In the genomic region with DNA sequence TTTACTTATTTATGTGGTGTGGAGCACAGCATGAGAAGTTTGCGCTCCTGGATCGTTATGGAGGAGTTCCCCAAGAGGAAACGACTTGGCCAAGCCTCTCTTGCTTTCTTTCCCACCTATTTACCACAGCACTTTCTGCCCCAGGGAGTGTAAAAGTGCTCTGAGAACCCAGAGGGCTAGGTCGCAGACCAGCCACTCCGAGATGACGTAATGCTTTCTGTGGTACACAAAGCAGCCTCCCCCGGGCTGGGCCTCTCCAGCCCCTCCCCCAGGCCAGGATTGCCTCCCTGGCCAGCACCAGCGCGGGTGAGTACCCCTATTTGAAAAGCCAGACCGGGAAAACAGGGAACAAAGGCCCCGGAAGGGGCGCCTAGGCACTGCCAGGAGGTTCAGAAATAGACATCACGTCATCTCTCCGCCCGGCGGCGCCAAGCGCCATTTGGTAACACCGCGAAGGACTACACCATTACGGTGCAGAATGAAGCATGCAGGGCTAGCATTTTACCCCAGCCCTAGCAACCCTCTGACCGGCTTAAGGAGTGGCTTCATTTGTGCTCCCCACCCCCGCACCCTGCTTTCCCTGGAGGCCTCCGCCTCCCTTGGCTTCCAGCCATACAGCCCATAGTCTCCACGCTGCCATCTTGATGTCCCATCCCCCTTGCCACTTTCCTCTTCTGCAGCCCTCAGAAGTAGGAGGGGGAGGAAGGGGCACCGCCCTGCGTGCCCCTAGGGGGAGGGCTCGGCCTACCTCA, we compare ENCODE assay signal across 8 mouse cellular contexts. TPM values are rescaled to one million over a fixed set of nuclear protein-coding genes. Genes with fewer than 3 reads are reported as not detected.
DNase-seq lines count a peak whose midpoint lies in the region; ATAC-seq and TF ChIP-seq lines count a peak whose summit lies in the region.
"Not testable (repeated sequence)": the region's sequence is repeated elsewhere in the genome, so short reads cannot be mapped to it uniquely, and the experiment has no call there.

No protein-coding gene starts in this region.

- H3K27ac ChIP-seq in left cerebral cortex, adult 2 months = peak overlapping the region; percentile 92
- H3K27ac ChIP-seq in olfactory bulb, adult 2 months (ENCODE audit: insufficient read depth, low read depth, low read length) = peak overlapping the region; percentile 86

- TF ChIP-seq CTCF in left cerebral cortex, adult 2 months (IDR thresholded peaks at IDR 0.05); olfactory bulb, adult 2 months (IDR thresholded peaks at IDR 0.05; ENCODE audit: insufficient read depth, low read depth, low read length): not testable (repeated sequence)

- not testable (repeated sequence) for TF ChIP-seq POLR2A in olfactory bulb, adult 2 months (IDR thresholded peaks at IDR 0.05; ENCODE audit: insufficient read depth, low read depth, low read length)

- intact Hi-C loops in left cerebral cortex, adult 2 months (cut with DNase I) = not testable (repeated sequence)

- H3K4me1 ChIP-seq in olfactory bulb, adult 2 months (ENCODE audit: control insufficient read depth, insufficient read depth, low read length) = not testable (repeated sequence)

- DNase-seq in adrenal gland, adult 18-20 months (ENCODE audit: low spot score in 2 of 2) = peak; percentile 28 to 30
- DNase-seq in embryo, embryonic 11 days = peak; percentile 79
- peak; percentile 63 to 75 for DNase-seq in left cerebral cortex, adult 2 months (ENCODE audit: extremely low spot score in 1 of 2, low spot score in 2 of 2)
- peak; percentile 35 for DNase-seq in lung, postnatal 14 days
- DNase-seq in thymus, postnatal 25 days = peak; percentile 43

- peak; percentile 59 for ATAC-seq in granulocyte monocyte progenitor cell, adult 5-6 weeks (replicated peaks; ENCODE audit: poor library complexity, severe bottlenecking)
- ATAC-seq in inflammation-experienced regulatory T-cells, adult 6 months = peak; percentile 50

- WGBS in olfactory bulb, adult 2 months = under 1% methylated on average over 22 of the region's 28 CpGs

- H3K4me3 ChIP-seq in left cerebral cortex, adult 2 months = peak overlapping the region; percentile 65
- peak overlapping the region; percentile 52 for H3K4me3 ChIP-seq in olfactory bulb, adult 2 months (ENCODE audit: insufficient read depth, low read depth, low read length)

RNA-seq across cellular contexts. Expression of a gene that starts 3.6 kb away (rescaled TPM):
- 1 to 10 TPM; 8.3 to 10.0 TPM for total RNA-seq in adrenal gland, adult 18-20 months (2021)
- total RNA-seq in granulocyte monocyte progenitor cell, adult 5-6 weeks (2014; fragmentation: Nextera tagmentation) = 0.19 and 0.62 TPM in 2 replicates
- total RNA-seq in granulocyte monocyte progenitor cell, adult 5-6 weeks (2017) = 0.65 and 1.1 TPM in 2 replicates
- polyA plus RNA-seq in inflammation-experienced regulatory T-cells, adult 6 months (2017; shearing (Covaris generic)) = 100 to 1,000 TPM; 105 to 132 (median 111) TPM
- total RNA-seq in left cerebral cortex, adult 2 months (2021) = 100 to 1,000 TPM; 513 to 521 TPM
- polyA plus RNA-seq in olfactory bulb, adult 2 months (2012; ENCODE audit: insufficient read depth, insufficient read length, low replicate concordance, missing spikeins) = 88.7 and 382 TPM in 2 replicates

RNA-seq across cellular contexts. Expression of a gene that starts 54.7 kb away (rescaled TPM):
- total RNA-seq in adrenal gland, adult 18-20 months (2021) = 10 to 100 TPM; 52.2 to 59.9 TPM
- total RNA-seq in granulocyte monocyte progenitor cell, adult 5-6 weeks (2014; fragmentation: Nextera tagmentation) = 17.5 and 20.5 TPM in 2 replicates
- total RNA-seq in granulocyte monocyte progenitor cell, adult 5-6 weeks (2017) = 20.0 and 26.5 TPM in 2 replicates
- polyA plus RNA-seq in inflammation-experienced regulatory T-cells, adult 6 months (2017; shearing (Covaris generic)) = 10 to 100 TPM; 34.1 to 55.2 (median 40.3) TPM
- total RNA-seq in left cerebral cortex, adult 2 months (2021) = 10 to 100 TPM; 41.1 to 45.8 TPM
- polyA plus RNA-seq in olfactory bulb, adult 2 months (2012; ENCODE audit: insufficient read depth, insufficient read length, low replicate concordance, missing spikeins) = not detected in 2 replicates

Comparison
In these comparisons a context has a peak if more than half of its experiments do, and no peak if none do; other contexts are left out.
1. Peak in every context shown above with its lines: DNase-seq, ATAC-seq, H3K4me3 ChIP-seq and H3K27ac ChIP-seq.
2. DNase-seq: peak in every context shown above with its lines; median percentile 79 in embryo, embryonic 11 days; 69 in left cerebral cortex, adult 2 months; 43 in thymus, postnatal 25 days; 35 in lung, postnatal 14 days; 29 in adrenal gland, adult 18-20 months.
3. RNA of a gene that starts 3.6 kb away (total RNA-seq): 513 to 521 TPM in left cerebral cortex, adult 2 months; 8.3 to 10.0 TPM in adrenal gland, adult 18-20 months and 0.19 to 1.1 TPM in granulocyte monocyte progenitor cell, adult 5-6 weeks; every median in the first group is over 10 times any median in the second.